Mouse (Mus musculus) olfactory bulb, adult 2 months (tissue): ENCODE results near the gene Tnk2. TPM values are rescaled to one million over a fixed set of nuclear protein-coding genes. Genes with fewer than 3 reads are reported as not detected.

Experiments used
- H3K27ac ChIP-seq: fragments of 200-500 bp; 2 replicates; pipeline ENCODE4 v1.5.1; 2012; ENCODE audit warnings: low read depth, low read length; ENCODE audit not compliant: insufficient read depth
- H3K4me1 ChIP-seq: fragments of 200-500 bp; 2 replicates; pipeline ENCODE4 v1.6.1; 2012; ENCODE audit warnings: low read length; ENCODE audit not compliant: control insufficient read depth, insufficient read depth
- H3K4me3 ChIP-seq: fragments of 200-500 bp; 2 replicates; pipeline ENCODE4 v1.5.1; 2012; ENCODE audit warnings: mild to moderate bottlenecking, low read depth, low read length, moderate library complexity; ENCODE audit not compliant: insufficient read depth
- CTCF ChIP-seq: fragments of 200-500 bp; IDR thresholded peaks from 2 replicates; pipeline ENCODE4 v1.5.1; 2012; ENCODE audit warnings: low read depth, mild to moderate bottlenecking, low read length, moderate library complexity; ENCODE audit not compliant: insufficient read depth
- POLR2A ChIP-seq: fragments of 200-500 bp; IDR thresholded peaks from 2 replicates; pipeline ENCODE4 v1.6.1; 2012; ENCODE audit warnings: mild to moderate bottlenecking, low read depth, low read length, moderate library complexity; ENCODE audit not compliant: insufficient read depth
- WGBS: fragments of 180-500 bp; shearing (Covaris S2); methylation state at CpG from one replicate; pipeline ENCODE4 v1.1.7; 2018; 5-methylcytosine and 5-hydroxymethylcytosine counted together
- polyA plus RNA-seq: library from polyadenylated mRNA; stranded (reverse); fragments of >200 nt; gene quantifications from 2 replicates; pipeline ENCODE4 v1.2.4, GENCODE M21; 2012; ENCODE audit warnings: low replicate concordance; ENCODE audit not compliant: missing spikeins, insufficient read depth, insufficient read length

The Tnk2 gene
- polyA plus RNA-seq, 1 experiment: not detected

DNA sequence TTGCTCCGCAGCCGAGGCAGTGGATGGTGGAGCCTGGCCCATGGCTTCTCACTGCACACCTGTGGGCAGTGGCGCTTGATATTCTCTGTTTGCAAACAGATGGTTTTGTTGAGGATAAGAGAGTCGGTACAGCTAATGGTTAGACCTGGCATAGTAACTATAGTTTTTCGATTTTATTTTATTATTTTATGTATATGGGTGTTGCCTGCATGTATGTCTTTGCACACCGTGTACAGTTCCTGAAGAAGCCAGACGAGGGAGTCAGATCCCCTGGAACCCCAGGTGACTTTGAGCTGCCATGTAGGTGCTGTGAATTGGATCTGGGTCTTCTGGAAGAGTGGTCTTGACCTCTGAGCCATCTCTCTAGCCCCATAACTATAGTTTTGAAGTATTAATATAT, 18.7 kb downstream of the Tnk2 start:
- H3K27ac ChIP-seq: peak overlapping the region; percentile 57
- peaks cover 56% of the 10 kb centered on the region for H3K4me1 ChIP-seq
- no peak for TF ChIP-seq CTCF
- TF ChIP-seq POLR2A: no peak
- peak overlapping the region; percentile 36 for H3K4me3 ChIP-seq
- 78% methylated on average over 7 of the region's 7 CpGs for WGBS

DNA sequence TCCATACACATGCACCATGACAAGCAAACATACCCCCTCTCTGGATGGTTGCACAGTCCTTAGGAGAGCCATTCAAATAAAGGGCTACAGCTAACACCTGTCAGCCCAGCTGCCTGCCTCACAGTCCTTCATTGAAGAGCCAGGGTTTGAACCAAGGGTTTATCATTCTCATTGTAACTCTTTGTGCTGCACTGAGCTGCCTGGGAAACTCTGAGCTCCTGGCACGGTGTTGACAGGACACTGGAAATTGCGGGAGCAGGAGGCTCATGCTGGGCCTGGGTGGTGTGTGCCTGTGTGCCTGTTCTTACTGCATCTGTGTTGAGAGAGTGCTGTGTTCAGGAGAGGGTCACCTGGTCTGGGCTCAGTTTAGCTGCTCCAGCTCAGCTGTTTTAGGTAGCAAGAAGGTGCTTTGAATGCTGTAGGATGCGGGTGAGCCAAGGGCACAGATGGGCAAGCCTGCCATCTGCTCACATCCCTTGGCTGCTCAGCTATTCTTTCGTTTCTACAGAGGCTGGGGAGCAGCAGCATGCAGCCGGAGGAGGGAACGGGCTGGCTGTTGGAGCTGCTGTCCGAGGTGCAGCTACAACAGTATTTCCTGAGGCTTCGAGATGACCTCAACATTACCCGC, 19.7 kb downstream of the Tnk2 start:
- H3K4me3 ChIP-seq: no peak overlapping the region; the same call in 1 of the 2 replicates
- WGBS: 47% methylated on average over 9 of the region's 9 CpGs
- H3K27ac ChIP-seq: no peak overlapping the region
- peaks cover 49% of the 10 kb centered on the region for H3K4me1 ChIP-seq
- no peak for TF ChIP-seq CTCF
- no peak for TF ChIP-seq POLR2A

DNA sequence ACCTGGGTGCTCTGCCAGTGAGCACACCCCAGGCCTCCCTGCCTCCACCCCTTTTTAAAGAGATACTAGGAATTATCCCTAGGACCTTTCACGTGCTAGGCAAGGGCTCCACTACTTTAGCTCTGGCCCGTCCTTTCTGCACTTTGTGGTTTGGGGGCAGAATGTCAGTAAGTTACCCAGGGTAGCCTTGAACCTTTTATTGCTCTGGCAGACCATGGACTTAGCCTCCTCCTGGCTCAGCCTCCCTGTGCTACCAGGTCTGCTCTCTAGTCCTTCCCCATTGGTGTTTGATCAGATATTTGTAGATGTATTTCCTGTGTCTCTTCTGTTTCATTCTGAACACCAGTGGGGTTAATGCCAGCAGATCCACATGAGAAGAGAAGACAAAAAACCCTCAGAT, 20.5 kb downstream of the Tnk2 start:
- H3K4me1 ChIP-seq: peaks cover 46% of the 10 kb centered on the region
- 72% methylated on average over 2 of the region's 2 CpGs for WGBS
- H3K4me3 ChIP-seq: no peak overlapping the region
- no peak overlapping the region for H3K27ac ChIP-seq
- TF ChIP-seq POLR2A (no peak), CTCF (no peak)

DNA sequence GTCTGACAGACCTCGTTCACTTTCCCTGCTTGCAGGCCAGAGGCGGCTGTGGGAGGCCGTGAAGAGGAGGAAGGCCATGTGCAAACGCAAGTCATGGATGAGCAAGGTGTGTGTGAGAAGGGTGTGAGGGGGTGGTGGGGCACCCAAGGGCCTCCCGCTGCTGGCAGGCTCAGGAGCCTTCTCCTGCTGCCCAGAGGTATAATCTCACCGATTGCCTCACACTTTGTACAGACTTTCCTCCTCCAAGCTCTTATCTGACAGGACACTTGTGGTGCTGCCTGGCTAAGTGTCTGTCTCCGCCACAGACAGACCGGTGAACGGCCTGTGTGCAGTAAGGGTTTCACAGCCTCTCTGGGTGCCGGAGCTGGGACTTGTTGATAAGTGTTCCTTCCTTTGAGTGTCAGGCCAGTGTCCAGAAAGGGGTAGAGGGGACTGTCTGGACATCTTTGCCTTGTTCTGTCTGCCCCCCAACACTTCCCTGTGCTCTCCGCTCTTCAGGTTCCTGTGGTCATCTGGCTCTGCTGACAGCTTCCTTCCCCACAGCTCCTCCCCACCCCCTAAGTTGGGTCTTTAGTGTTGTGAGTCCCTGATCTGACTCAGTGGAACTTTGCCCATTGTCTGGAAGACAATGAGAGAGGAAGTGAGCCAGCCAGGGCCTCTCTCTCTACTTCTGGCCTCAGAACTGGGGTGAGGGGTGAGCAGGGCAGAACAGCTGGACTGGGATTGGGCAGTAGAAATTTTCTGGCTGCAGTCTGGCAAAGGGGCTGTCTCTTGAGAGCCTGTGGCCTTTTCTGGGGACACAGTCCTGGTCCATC, 22.4 kb downstream of the Tnk2 start:
- Histone ChIP-seq H3K27ac (peak overlapping the region; percentile 36; the same call in 1 of the 2 replicates), H3K4me3 (no peak overlapping the region), H3K4me1 (peaks cover 36% of the 10 kb centered on the region)
- WGBS: 66% methylated on average over 11 of the region's 11 CpGs
- TF ChIP-seq CTCF: no peak
- TF ChIP-seq POLR2A: no peak

DNA sequence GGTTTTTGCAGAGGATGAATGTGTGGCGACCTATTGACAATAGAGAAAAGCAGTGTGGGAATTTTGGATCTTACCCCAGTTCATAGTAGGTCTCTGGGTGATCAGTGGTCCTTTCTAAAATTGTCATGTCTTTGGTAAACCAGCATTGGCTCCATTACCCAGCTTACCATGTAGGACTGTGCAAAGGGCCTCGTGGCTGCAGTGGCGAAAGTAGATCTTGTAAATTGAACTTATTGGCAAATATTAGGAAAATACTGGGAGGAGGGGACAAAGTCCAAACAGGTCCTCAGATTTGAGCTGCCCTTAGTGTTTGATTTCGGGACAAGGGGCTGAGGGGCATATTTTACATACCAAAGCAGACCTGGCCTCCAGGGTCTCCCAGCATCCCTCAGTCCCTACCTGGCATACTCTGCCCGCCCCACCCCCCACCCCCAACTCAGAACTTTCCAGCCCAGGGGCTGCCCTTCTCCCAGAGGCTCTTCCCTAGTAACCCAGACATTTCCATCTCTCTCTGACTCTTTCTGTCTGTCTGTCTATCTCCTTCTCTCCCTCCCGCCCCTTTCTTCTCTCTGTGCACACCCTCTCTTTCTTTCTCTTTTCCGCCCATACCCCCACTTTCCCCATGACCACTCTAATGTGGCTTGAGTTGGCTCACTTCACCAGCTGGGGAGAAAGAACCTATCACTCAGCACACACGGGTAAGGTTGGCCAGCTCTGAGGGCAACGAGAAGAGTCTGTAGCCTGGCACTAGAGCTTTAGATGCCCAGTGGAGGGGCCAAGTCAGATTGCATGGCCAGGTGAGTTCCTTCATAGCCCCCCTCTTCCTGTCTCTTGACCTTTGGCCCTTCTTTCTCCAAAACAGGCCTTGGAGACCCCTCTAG, 23.2 kb downstream of the Tnk2 start:
- TF ChIP-seq CTCF: no peak
- TF ChIP-seq POLR2A: no peak
- Histone ChIP-seq H3K4me3 (no peak overlapping the region), H3K27ac (no peak overlapping the region), H3K4me1 (peaks cover 28% of the 10 kb centered on the region)
- 56% methylated on average over 9 of the region's 9 CpGs for WGBS

DNA sequence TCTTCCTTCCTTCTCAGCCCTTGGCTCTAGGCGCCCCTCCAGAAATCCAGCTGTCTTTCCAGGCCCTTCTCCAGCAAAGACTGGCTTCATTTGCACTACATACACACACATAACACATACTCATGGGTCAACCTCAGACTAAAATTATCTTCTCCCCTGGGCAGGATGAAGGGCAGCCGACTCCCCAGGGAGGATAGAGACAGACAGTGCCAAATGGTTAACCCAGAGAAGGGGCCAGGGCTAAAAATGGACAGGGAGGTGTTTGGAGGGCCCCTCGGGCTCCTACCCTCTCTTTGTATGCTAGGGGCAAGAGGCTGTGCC, 23.8 kb downstream of the Tnk2 start:
- Histone ChIP-seq H3K4me1 (peaks cover 24% of the 10 kb centered on the region), H3K4me3 (no peak overlapping the region), H3K27ac (no peak overlapping the region)
- WGBS: 66% methylated on average over 3 of the region's 3 CpGs
- TF ChIP-seq CTCF: no peak
- no peak for TF ChIP-seq POLR2A

DNA sequence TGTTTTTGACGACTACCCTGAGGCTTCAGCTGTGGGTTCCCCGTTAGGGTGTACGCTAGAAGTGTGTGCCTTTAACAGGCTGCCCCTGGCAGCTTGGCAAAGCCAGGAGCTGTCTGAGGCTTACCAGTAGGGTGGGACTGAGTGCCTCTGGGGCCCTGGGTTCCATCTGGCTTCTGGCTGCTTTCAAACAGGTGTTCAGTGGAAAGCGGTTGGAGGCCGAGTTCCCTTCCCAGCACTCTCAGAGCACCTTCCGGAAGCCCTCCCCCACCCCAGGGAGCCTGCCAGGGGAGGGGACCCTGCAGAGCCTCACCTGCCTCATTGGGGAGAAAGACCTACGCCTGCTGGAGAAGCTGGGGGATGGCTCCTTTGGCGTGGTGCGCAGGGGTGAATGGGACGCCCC, 24.4 kb downstream of the Tnk2 start:
- H3K4me3 ChIP-seq: no peak overlapping the region
- no peak for TF ChIP-seq POLR2A
- no peak for TF ChIP-seq CTCF
- WGBS: 71% methylated on average over 10 of the region's 10 CpGs
- peaks cover 27% of the 10 kb centered on the region for H3K4me1 ChIP-seq
- no peak overlapping the region for H3K27ac ChIP-seq

DNA sequence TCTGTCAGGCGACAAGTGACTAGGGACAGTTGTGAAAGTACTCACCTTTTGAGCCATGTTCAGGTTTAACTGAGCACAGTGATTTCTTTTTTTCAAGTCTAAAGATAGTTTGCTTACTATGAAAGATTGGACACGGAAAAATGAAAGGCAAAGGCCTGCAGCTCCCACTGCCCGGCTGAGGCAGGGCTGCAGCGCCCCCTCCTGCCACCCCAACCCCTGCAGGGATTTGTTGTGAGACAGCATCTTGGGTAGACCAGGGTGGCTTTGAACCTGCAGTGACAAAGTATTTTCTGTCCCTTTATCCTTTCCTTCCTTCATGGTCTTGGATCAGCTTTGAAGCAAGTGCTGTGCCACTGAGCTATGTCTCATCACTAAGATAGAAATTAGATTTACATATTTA, 24.8 kb downstream of the Tnk2 start:
- TF ChIP-seq CTCF (no peak), POLR2A (no peak)
- WGBS: 69% methylated on average over 4 of the region's 4 CpGs
- H3K27ac ChIP-seq: no peak overlapping the region
- H3K4me1 ChIP-seq: peaks cover 24% of the 10 kb centered on the region
- no peak overlapping the region for H3K4me3 ChIP-seq

DNA sequence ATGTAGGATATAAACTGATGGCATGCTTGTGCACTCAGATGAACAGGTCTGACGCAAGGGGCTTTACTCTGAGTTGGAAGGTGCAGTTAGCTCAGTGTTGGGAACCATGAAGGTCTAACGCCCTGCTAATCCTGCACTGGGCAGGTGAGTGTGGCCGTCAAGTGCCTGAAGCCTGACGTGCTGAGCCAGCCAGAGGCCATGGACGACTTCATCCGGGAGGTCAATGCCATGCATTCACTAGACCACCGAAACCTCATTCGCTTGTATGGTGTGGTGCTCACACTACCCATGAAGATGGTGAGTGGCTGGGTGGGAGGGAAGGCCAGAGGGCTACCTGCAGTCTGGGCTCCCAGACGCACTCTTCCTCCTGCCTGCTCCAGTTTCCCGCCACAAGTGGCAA, 25.6 kb downstream of the Tnk2 start:
- H3K4me1 ChIP-seq: peaks cover 22% of the 10 kb centered on the region
- no peak overlapping the region for H3K27ac ChIP-seq
- WGBS: 94% methylated on average over 10 of the region's 10 CpGs
- TF ChIP-seq CTCF (no peak), POLR2A (no peak)
- no peak overlapping the region for H3K4me3 ChIP-seq
